ENCODE assay signal across 9 mouse cellular contexts in genomic region chr7:138848028-138848920, GRCm38 (mm10). TPM values are rescaled to one million over a fixed set of nuclear protein-coding genes. Genes with fewer than 3 reads are reported as not detected.
DNase-seq lines count a peak whose midpoint lies in the region; ATAC-seq and TF ChIP-seq lines count a peak whose summit lies in the region.
"Had no signal": no experiment of that assay in that cellular context is flagged by ENCODE, and none has a peak within 500 bp of the region (broad histone marks: within the 10 kb centered on the region; RNA-seq: fewer than 3 reads in every experiment).

No protein-coding gene starts in this region.

- H3K9ac ChIP-seq in lung, embryonic 15.5 days = peak overlapping the region; percentile 96; the same call in 1 of the 2 replicates
- no peak overlapping the region for H3K9ac ChIP-seq in limb, embryonic 11.5 days (ENCODE audit: low read length)
- 0 out of 2 replicates have a peak overlapping the region, but pooled peaks have one; percentile 94 for H3K9ac ChIP-seq in stomach, embryonic 14.5 days (replicated peaks; ENCODE audit: low read depth, low read length)

- 77% methylated on average over 7 of the region's 7 CpGs for WGBS in lung, embryonic 15.5 days
- 76% methylated on average over 7 of the region's 7 CpGs for WGBS in limb, embryonic 11.5 days
- 73% methylated on average over 7 of the region's 7 CpGs for WGBS in stomach, embryonic 14.5 days

- H3K4me3 ChIP-seq in lung, embryonic 15.5 days = peak overlapping the region; percentile 98
- peak overlapping the region; percentile 83 for H3K4me3 ChIP-seq in embryonic fibroblast, embryonic 13.5 days (ENCODE audit: insufficient read depth, low read length)
- no peak overlapping the region for H3K4me3 ChIP-seq in limb, embryonic 11.5 days (ENCODE audit: low read depth, low read length)
- H3K4me3 ChIP-seq in stomach, embryonic 14.5 days (ENCODE audit: low read depth, low read length) = peak overlapping the region; percentile 98; the same call in 1 of the 2 replicates

- H3K9me3 ChIP-seq in lung, embryonic 15.5 days = no peaks in the 10 kb centered on the region
- no peaks in the 10 kb centered on the region for H3K9me3 ChIP-seq in limb, embryonic 11.5 days (ENCODE audit: control insufficient read depth, low read length)
- no peaks in the 10 kb centered on the region for H3K9me3 ChIP-seq in stomach, embryonic 14.5 days (ENCODE audit: control insufficient read depth, low read depth, low read length)

- DNase-seq in lung, postnatal 10 days = no peak
- DNase-seq in limb, embryonic 11.5 days (ENCODE audit: low spot score) = no peak
- no peak for DNase-seq in spleen, postnatal 36 days (ENCODE audit: low spot score in 2 of 2)
- no peak for DNase-seq in cerebellum, postnatal 10 days
- no peak for DNase-seq in T-cell, adult 2 months (ENCODE audit: low spot score)
- DNase-seq: layer of hippocampus, adult 9-11 months had no signal

- no peak for TF ChIP-seq CTCF in embryonic fibroblast, embryonic 13.5 days (IDR thresholded peaks at IDR 0.05; ENCODE audit: borderline replicate concordance, insufficient read depth, low read length)

- peaks cover 28% of the 10 kb centered on the region; the same call in 1 of the 2 replicates for H3K36me3 ChIP-seq in lung, embryonic 15.5 days
- peaks cover 6% of the 10 kb centered on the region; the same call in 1 of the 2 replicates for H3K36me3 ChIP-seq in limb, embryonic 11.5 days (ENCODE audit: control insufficient read depth, insufficient read depth, low read length)
- peaks cover 25% of the 10 kb centered on the region for H3K36me3 ChIP-seq in stomach, embryonic 14.5 days (ENCODE audit: control insufficient read depth, insufficient read depth, low read length)

- no peak for ATAC-seq in lung, embryonic 15.5 days (ENCODE audit: borderline replicate concordance, extremely low read depth, low FRiP score, low TSS enrichment)
- ATAC-seq in limb, embryonic 11.5 days (ENCODE audit: insufficient number of reproducible peaks, low FRiP score, low TSS enrichment, low read depth) = no peak
- ATAC-seq in stomach, embryonic 14.5 days (ENCODE audit: insufficient number of reproducible peaks, insufficient read depth, low FRiP score, low read depth) = no peak

- H3K27ac ChIP-seq in lung, embryonic 15.5 days = no peak overlapping the region
- no peak overlapping the region for H3K27ac ChIP-seq in embryonic fibroblast, embryonic 13.5 days (ENCODE audit: insufficient read depth, low read length)
- H3K27ac ChIP-seq in limb, embryonic 11.5 days (replicated peaks; ENCODE audit: low read depth, low read length) = no peak overlapping the region
- H3K27ac ChIP-seq in stomach, embryonic 14.5 days (ENCODE audit: low read length) = no peak overlapping the region

- peak overlapping the region; percentile 86 for H3K4me2 ChIP-seq in lung, embryonic 15.5 days
- H3K4me2 ChIP-seq in limb, embryonic 11.5 days (ENCODE audit: low read depth, severe bottlenecking) = peak overlapping the region; percentile 64; the same call in 1 of the 2 replicates
- H3K4me2 ChIP-seq in stomach, embryonic 14.5 days (replicated peaks; ENCODE audit: low read depth, low read length) = peak overlapping the region; percentile 91; the same call in 1 of the 2 replicates

- H3K27me3 ChIP-seq in lung, embryonic 15.5 days = no peaks in the 10 kb centered on the region
- H3K27me3 ChIP-seq in limb, embryonic 11.5 days (ENCODE audit: control insufficient read depth, insufficient read depth, low read length) = no peaks in the 10 kb centered on the region
- no peaks in the 10 kb centered on the region for H3K27me3 ChIP-seq in stomach, embryonic 14.5 days (ENCODE audit: control insufficient read depth, insufficient read depth, low read length)

- peaks cover 32% of the 10 kb centered on the region for H3K4me1 ChIP-seq in lung, embryonic 15.5 days
- H3K4me1 ChIP-seq in embryonic fibroblast, embryonic 13.5 days (ENCODE audit: control insufficient read depth, insufficient read depth, low read length) = peaks cover 8% of the 10 kb centered on the region
- H3K4me1 ChIP-seq in limb, embryonic 11.5 days (ENCODE audit: control insufficient read depth, insufficient read depth, low read length) = peaks cover 8% of the 10 kb centered on the region; the same call in 1 of the 2 replicates
- H3K4me1 ChIP-seq in stomach, embryonic 14.5 days (ENCODE audit: control insufficient read depth, insufficient read depth, low read length) = peaks cover 24% of the 10 kb centered on the region

- no peak for TF ChIP-seq POLR2A in embryonic fibroblast, embryonic 13.5 days (IDR thresholded peaks at IDR 0.05; ENCODE audit: low read depth, low read length)

RNA-seq across cellular contexts. Expression of gene Mapk1ip1, which starts 2.2 kb away (rescaled TPM):
- polyA plus RNA-seq in lung, embryonic 15.5 days (2015; fragmentation: Nextera tagmentation; extraction: Ambion mirVana) = 10.7 and 12.5 TPM in 2 replicates
- polyA plus RNA-seq in embryonic fibroblast, embryonic 13.5 days (2011; ENCODE audit: insufficient read length, low read depth, missing spikeins) = 9.3 and 12.4 TPM in 2 replicates
- polyA plus RNA-seq in limb, embryonic 11.5 days (2014; fragmentation: Nextera tagmentation; extraction: Ambion mirVana) = 12.2 and 12.9 TPM in 2 replicates
- polyA plus RNA-seq in stomach, embryonic 14.5 days (2014; fragmentation: Nextera tagmentation; extraction: Ambion mirVana) = 18.3 and 19.5 TPM in 2 replicates

RNA-seq across cellular contexts. Expression of gene Ppp2r2d, which starts 2.4 kb away (rescaled TPM):
- polyA plus RNA-seq in lung, embryonic 15.5 days (2015; fragmentation: Nextera tagmentation; extraction: Ambion mirVana) = 38.9 and 41.0 TPM in 2 replicates
- 49.2 and 69.8 TPM in 2 replicates for polyA plus RNA-seq in embryonic fibroblast, embryonic 13.5 days (2011; ENCODE audit: insufficient read length, low read depth, missing spikeins)
- polyA plus RNA-seq in limb, embryonic 11.5 days (2014; fragmentation: Nextera tagmentation; extraction: Ambion mirVana) = 70.1 and 71.3 TPM in 2 replicates
- polyA plus RNA-seq in stomach, embryonic 14.5 days (2014; fragmentation: Nextera tagmentation; extraction: Ambion mirVana) = 34.9 and 39.0 TPM in 2 replicates
